Mouse (Mus musculus): Measurements from ENCODE around the gene Tbc1d8. TPM values are rescaled to one million over a fixed set of nuclear protein-coding genes. Genes with fewer than 3 reads are reported as not detected.
A peak's percentile ranks its signal among the peaks of the same experiment; 100 is the strongest.

Tbc1d8 gene
- polyA plus RNA-seq, 1 experiment: 1.2 TPM

DNA sequence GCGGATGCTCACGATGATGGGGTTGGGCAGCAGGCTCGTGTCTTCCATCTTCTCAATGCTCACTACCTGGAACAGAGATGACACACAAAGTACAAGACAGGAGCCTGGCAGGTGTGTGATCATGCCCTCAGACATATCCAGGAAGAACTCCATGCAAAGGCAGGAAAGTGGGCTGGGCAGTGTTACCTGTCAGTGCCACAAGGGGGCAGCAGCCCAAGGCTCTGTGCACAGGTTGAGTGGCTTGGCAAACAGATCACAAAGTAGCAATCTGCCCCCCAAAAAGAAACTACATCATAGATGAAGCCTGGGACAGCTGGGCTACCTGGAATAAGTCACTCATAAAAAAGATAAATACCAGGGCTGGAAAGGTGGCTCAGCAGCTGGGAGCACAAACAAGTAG, 86.4 kb downstream of the Tbc1d8 start:
- Histone ChIP-seq H3K4me3 (ENCODE audit: insufficient read depth, low read length) (no peak overlapping the region), H3K27ac (ENCODE audit: insufficient read depth, low read length) (no peak overlapping the region), H3K4me1 (ENCODE audit: control insufficient read depth, insufficient read depth, low read length) (no peaks in the 10 kb centered on the region)
- TF ChIP-seq CTCF (IDR thresholded peaks at IDR 0.05; ENCODE audit: borderline replicate concordance, insufficient read depth, low read length) (peak; percentile 95), POLR2A (IDR thresholded peaks at IDR 0.05; ENCODE audit: low read depth, low read length) (no peak)

DNA sequence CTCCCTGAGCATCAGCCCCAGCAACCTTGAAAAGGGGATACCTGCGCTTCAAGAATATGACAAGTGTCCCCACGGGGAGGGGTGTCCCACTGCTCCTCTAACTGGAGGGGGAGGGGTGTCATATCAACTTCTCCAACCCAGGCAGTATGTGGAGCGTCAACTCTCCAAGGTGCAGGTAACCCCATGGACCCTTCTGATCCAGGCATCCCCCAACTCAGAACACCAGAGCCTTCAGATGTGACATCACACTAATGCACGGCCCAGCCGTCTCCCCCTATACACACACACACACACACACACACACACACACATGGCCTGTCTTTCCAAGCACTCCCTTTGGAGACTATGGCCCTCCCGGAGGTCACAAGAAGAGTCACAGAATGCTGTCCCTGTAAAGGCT, 86.9 kb downstream of the Tbc1d8 start:
- TF ChIP-seq POLR2A (IDR thresholded peaks at IDR 0.05; ENCODE audit: low read depth, low read length) (no peak), CTCF (IDR thresholded peaks at IDR 0.05; ENCODE audit: borderline replicate concordance, insufficient read depth, low read length) (no peak)

DNA sequence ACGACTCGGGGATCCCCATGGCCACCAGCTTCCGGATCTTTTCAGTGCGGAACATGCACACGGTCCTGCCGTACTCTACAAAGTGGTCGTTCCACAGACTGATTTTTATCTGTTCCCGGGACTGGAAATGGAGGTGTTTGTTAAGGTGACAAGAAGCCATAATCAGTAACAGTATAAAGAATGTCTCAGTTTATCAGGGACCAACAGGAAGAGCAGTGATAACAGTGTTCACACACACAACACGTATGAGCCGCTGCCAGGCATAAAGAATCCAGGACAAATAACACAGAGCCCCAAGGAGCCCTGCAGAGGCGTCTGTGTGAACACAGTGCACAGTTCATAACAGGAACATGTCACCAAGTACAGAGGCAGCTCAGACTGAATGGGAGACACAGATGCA, 89.2 kb downstream of the Tbc1d8 start:
- H3K27ac ChIP-seq (ENCODE audit: insufficient read depth, low read length): no peak overlapping the region
- H3K4me3 ChIP-seq (ENCODE audit: insufficient read depth, low read length): no peak overlapping the region
- TF ChIP-seq CTCF (IDR thresholded peaks at IDR 0.05; ENCODE audit: borderline replicate concordance, insufficient read depth, low read length) (no peak), POLR2A (IDR thresholded peaks at IDR 0.05; ENCODE audit: low read depth, low read length) (no peak)
- H3K4me1 ChIP-seq (ENCODE audit: control insufficient read depth, insufficient read depth, low read length): no peaks in the 10 kb centered on the region

More for the DNA sequence above, 86.9 kb downstream of the Tbc1d8 start:
- Histone ChIP-seq H3K27ac (ENCODE audit: insufficient read depth, low read length) (no peak overlapping the region), H3K4me3 (ENCODE audit: insufficient read depth, low read length) (no peak overlapping the region), H3K4me1 (ENCODE audit: control insufficient read depth, insufficient read depth, low read length) (no peaks in the 10 kb centered on the region)

DNA sequence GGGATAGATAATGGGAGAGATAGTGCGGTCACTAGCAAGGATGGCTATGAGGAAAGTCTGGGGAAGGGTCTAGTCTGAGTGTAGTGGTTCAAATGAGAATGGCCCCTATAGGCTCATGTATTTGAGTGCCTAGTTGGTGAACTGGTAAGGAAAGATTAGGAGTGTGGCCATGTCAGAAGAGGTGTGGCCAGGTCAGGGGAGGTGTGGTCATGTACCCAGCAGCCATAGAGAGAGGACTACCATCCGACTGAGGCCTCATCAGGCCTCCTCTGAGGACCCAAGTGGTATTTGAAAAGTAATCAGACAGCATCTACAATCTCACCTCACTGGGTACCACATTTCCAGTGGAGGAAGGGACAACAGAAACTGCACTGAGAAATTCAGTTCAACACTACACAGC, 90.4 kb downstream of the Tbc1d8 start:
- Histone ChIP-seq H3K4me3 (ENCODE audit: insufficient read depth, low read length) (no peak overlapping the region), H3K4me1 (ENCODE audit: control insufficient read depth, insufficient read depth, low read length) (no peaks in the 10 kb centered on the region), H3K27ac (ENCODE audit: insufficient read depth, low read length) (no peak overlapping the region)
- no peak for TF ChIP-seq CTCF (IDR thresholded peaks at IDR 0.05; ENCODE audit: borderline replicate concordance, insufficient read depth, low read length)
- no peak for TF ChIP-seq POLR2A (IDR thresholded peaks at IDR 0.05; ENCODE audit: low read depth, low read length)

DNA sequence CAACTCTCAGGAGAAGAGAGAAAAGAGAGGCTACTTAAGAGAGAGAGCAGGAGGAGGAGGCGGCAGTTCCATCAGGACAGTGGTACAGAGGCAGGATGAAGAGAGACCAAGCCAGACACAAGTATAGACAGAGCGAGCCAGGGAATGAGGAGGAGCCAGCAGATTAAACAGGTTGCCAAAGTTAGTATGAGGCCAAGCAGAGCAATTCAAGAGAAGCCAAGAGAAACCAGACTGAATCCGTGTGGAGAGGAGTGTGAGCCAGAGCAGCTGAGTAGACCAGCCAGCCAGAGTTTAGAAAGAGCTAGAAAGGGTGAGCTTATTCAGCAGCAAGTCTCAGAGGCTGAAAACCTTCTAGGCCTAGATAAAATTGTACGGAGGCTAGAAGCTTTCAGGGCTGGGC, 91.1 kb downstream of the Tbc1d8 start:
- TF ChIP-seq POLR2A (IDR thresholded peaks at IDR 0.05; ENCODE audit: low read depth, low read length) (no peak), CTCF (IDR thresholded peaks at IDR 0.05; ENCODE audit: borderline replicate concordance, insufficient read depth, low read length) (no peak)
- H3K4me1 ChIP-seq (ENCODE audit: control insufficient read depth, insufficient read depth, low read length): no peaks in the 10 kb centered on the region
- H3K4me3 ChIP-seq (ENCODE audit: insufficient read depth, low read length): no peak overlapping the region
- H3K27ac ChIP-seq (ENCODE audit: insufficient read depth, low read length): no peak overlapping the region

DNA sequence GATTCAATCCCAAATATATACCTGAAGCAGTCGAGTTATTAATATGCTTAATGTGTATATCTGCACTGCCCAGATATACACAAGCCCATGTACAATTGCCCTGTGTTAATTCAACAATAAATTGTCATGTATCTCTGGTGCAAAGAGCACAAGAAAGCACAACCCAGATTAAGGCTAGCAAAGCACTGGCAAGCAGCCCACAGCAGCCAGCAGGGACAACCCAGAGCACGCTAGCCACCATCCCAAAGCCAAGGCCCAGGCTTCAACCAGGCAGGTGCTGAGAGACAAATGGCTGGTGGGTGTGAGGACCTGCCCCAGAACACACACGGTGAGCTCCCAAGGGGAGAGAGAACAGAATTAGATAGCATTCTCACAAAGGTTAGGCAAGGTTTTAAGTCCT, 92.1 kb downstream of the Tbc1d8 start:
- H3K4me3 ChIP-seq (ENCODE audit: insufficient read depth, low read length): no peak overlapping the region
- H3K4me1 ChIP-seq (ENCODE audit: control insufficient read depth, insufficient read depth, low read length): no peaks in the 10 kb centered on the region
- H3K27ac ChIP-seq (ENCODE audit: insufficient read depth, low read length): no peak overlapping the region
- TF ChIP-seq POLR2A (IDR thresholded peaks at IDR 0.05; ENCODE audit: low read depth, low read length): no peak
- no peak for TF ChIP-seq CTCF (IDR thresholded peaks at IDR 0.05; ENCODE audit: borderline replicate concordance, insufficient read depth, low read length)

DNA sequence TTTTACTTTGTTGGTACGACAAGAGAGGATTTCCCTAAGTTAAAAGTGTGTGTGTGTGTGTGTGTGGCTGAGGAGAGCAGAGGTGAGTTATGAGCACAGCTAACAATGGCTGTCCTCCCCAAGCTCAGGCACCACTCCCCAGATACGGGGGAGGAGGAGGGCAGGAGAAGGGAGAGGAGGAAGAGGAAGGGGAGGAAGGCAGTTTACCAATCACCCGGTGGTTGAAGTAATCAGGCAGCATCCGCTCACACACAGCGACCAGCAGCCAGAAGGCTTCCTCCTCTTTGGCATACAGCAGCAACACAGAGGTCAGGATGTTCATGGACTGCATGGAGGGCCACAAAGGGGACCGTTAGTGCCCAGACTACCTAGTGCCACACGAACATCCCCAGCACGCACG, 93.6 kb downstream of the Tbc1d8 start:
- Histone ChIP-seq H3K4me3 (ENCODE audit: insufficient read depth, low read length) (no peak overlapping the region), H3K27ac (ENCODE audit: insufficient read depth, low read length) (no peak overlapping the region), H3K4me1 (ENCODE audit: control insufficient read depth, insufficient read depth, low read length) (no peaks in the 10 kb centered on the region)
- TF ChIP-seq POLR2A (IDR thresholded peaks at IDR 0.05; ENCODE audit: low read depth, low read length) (no peak), CTCF (IDR thresholded peaks at IDR 0.05; ENCODE audit: borderline replicate concordance, insufficient read depth, low read length) (no peak)

DNA sequence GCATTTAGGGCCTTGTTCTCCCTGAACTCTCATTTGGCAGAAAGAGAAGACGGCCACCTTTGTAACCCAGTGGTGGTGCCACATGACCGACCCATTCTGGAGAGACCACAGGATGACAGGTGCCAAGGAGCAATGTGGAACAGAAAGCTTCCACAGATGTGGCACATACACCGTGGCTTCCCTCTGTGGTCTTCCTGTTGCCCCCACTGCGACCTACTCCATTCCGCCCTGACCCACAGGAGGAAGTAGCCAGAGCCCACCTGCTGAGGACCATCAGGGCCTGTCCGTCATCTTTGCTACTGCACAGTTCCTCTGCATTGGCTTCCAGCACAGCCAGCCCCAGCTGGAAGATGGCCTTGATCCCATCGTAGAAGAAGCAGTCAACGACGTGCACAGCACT, 97.5 kb downstream of the Tbc1d8 start:
- Histone ChIP-seq H3K4me1 (ENCODE audit: control insufficient read depth, insufficient read depth, low read length) (no peaks in the 10 kb centered on the region; the same call in 1 of the 2 replicates), H3K27ac (ENCODE audit: insufficient read depth, low read length) (no peak overlapping the region), H3K4me3 (ENCODE audit: insufficient read depth, low read length) (no peak overlapping the region)
- TF ChIP-seq CTCF (IDR thresholded peaks at IDR 0.05; ENCODE audit: borderline replicate concordance, insufficient read depth, low read length) (no peak), POLR2A (IDR thresholded peaks at IDR 0.05; ENCODE audit: low read depth, low read length) (no peak)

DNA sequence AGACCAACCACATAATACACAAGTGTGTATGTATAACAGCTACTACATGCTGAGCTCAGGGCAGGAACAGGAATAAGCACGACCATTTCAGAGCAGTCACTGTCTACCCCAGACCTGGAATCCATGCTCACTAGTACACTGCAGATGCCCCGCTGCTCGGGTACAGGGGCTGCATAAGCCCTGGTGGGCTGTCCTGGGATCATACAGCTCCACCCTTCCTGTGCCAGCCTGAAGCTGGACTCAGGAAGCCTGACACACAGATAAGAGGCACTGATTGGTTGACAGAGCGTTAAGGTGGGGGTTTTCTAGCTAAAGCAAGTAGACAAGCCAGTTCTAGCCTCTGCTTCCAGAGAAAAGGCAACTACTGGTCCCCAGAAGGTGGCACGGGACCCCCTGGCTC, 99.5 kb downstream of the Tbc1d8 start:
- Histone ChIP-seq H3K27ac (ENCODE audit: insufficient read depth, low read length) (no peak overlapping the region), H3K4me3 (ENCODE audit: insufficient read depth, low read length) (no peak overlapping the region), H3K4me1 (ENCODE audit: control insufficient read depth, insufficient read depth, low read length) (no peaks in the 10 kb centered on the region; the same call in 1 of the 2 replicates)
- TF ChIP-seq CTCF (IDR thresholded peaks at IDR 0.05; ENCODE audit: borderline replicate concordance, insufficient read depth, low read length) (no peak), POLR2A (IDR thresholded peaks at IDR 0.05; ENCODE audit: low read depth, low read length) (no peak)

DNA sequence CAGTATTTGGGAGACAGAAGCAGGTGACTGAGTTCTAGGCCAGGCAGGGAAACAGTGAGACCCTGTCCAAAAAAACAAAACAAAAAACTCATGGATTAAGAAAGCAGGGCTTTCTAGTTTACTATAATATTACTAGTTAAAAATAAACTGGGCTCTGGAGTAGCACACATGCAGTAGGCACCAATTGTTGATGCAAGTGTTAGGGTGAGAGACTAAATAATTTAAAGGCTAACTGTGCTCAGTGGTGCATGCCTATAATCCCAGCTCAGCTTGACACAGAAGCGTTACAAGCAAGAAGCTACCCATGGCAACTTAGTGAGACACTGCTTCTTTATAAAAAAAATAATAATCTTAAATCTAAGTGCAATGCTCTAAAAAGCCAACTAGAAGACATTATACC, 100.0 kb downstream of the Tbc1d8 start:
- TF ChIP-seq CTCF (IDR thresholded peaks at IDR 0.05; ENCODE audit: borderline replicate concordance, insufficient read depth, low read length) (no peak), POLR2A (IDR thresholded peaks at IDR 0.05; ENCODE audit: low read depth, low read length) (no peak)

DNA sequence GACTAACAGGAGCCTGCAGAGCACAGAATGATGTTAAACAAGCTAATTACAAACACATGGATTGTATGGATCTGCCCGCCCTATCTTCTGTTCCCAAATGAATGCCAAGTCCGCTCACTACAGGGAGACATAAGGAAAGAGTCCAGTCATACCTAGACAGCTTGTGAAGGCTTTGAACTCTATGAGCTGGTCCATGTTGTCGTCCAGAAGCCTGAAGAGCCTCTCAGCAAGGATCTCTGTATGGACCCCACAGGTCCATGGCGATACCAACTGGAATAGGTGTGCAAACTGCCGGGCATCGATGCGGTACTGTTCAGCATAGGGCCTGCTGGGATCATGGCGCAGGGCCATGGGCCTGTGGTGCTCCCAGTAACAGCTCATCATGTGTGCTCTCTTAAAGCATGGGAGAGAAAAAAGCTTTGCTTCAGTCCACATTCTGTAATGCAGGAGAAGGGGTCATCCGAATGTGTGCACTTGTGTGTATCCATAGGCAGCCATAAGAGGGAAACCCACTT, 101.8 kb downstream of the Tbc1d8 start:
- no peaks in the 10 kb centered on the region; the same call in 1 of the 2 replicates for H3K4me1 ChIP-seq (ENCODE audit: control insufficient read depth, insufficient read depth, low read length)
- no peak for TF ChIP-seq CTCF (IDR thresholded peaks at IDR 0.05; ENCODE audit: borderline replicate concordance, insufficient read depth, low read length)
- TF ChIP-seq POLR2A (IDR thresholded peaks at IDR 0.05; ENCODE audit: low read depth, low read length): no peak
- H3K4me3 ChIP-seq (ENCODE audit: insufficient read depth, low read length): no peak overlapping the region
- H3K27ac ChIP-seq (ENCODE audit: insufficient read depth, low read length): no peak overlapping the region

More for the DNA sequence above, 100.0 kb downstream of the Tbc1d8 start:
- Histone ChIP-seq H3K27ac (ENCODE audit: insufficient read depth, low read length) (no peak overlapping the region), H3K4me1 (ENCODE audit: control insufficient read depth, insufficient read depth, low read length) (no peaks in the 10 kb centered on the region; the same call in 1 of the 2 replicates), H3K4me3 (ENCODE audit: insufficient read depth, low read length) (no peak overlapping the region)

All from embryonic fibroblast, embryonic 13.5 days (primary cell).